Mouse (Mus musculus) neutrophil, adult 59 days (primary cell): ENCODE results near the gene Numa1. TPM values are rescaled to one million over a fixed set of nuclear protein-coding genes. Genes with fewer than 3 reads are reported as not detected.

Source experiments
- total RNA-seq, 2 experiments: library from RNA; stranded (reverse); gene quantifications; 1 replicate in 1 of 2; 2 replicates in 1 of 2; pipeline ENCODE4 v1.2.4; 2023

The Numa1 gene
- 100 to 1,000 TPM; 115 to 133 TPM for total RNA-seq

DNA sequence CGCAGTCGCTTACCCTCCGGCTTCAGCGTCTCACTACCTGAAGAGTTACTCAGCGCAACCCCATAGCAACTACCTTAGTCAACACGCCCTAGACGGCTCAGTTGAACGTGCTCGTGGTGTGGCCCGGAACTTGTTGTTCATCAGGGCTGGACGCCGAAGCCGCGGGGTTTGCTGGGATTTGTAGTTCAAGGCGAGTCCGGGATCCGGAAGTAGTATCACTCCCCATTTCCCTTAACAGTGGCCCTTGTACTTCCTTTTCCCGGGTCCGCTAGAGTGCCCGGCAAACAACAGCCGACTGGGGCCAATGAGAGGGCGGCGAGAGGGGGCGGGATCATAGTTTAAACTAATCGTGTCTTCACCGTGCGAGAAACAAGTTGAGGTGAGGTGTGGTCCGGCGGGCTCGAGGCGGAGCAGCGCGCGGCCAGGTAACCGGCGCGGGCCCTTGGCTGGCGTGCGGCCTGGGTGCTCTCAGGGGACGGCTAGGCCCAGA is at the start of gene Numa1, which contains the start of gene Lrrc51:
Gene Numa1 (plus strand): TSS at position 361 of the 490 bp plus-strand sequence.
Gene Lrrc51 (minus strand): TSS at position 145 of the 490 bp plus-strand sequence.

DNA sequence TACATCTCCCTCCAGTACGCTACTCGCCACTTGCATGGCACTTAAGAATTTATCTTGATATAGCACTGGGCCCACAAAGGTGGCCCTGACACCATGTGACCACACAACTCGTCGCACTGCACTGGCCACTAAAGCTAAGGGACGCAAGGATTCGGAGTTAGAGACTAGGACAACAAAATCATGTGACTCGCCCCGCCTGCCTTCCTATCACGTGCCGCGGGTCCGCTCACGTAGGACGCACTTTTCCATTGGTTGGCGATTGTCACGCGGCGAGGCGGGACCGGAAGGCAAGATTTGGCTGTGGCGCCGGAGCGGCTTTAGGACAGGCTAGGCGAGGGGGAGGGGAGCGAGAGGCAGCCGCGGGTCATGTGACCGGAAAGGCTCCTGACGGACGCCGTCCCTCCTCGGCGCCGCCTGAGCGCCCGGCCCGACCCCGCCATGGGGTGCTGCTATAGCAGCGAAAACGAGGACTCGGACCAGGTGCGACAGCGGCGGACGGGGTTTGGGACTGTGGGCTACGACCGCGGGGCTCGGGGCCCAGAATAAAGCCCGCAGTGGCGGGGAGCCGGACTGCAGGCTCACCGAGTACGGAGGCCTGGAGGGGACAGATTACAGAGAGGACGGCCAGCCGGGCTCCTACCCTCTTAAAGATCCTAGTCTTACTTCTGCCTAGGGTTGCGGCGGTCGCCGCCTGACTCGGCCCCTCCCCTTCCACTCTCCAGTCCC is 28.2 kb upstream of the Numa1 start, which contains the start of gene Lamtor1:
Gene Lamtor1 (plus strand): TSS at position 344 of the 726 bp plus-strand sequence.

DNA sequence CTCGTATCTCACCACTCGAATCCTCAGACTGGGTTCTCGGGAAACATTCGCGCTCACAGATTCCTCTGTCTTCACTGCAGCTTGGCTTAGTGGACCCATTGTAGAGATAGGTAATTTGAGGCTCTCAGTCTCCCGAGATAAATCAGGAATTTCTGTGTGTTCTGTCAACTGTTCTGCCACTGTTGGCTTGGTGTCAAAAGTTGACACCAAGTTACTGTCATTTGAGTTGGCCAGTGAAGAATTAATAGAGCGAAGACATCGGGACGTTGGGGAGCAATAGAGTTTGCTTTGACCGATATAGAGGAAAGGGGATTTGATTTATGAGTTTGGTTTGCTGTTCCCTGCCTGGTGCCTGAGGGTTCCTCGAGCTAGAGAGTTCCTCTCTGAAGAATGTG is 27.6 kb upstream of the Numa1 start, which contains the start of gene Tomt:
Gene Tomt (minus strand): TSS at position 73 of the 395 bp plus-strand sequence.

DNA sequence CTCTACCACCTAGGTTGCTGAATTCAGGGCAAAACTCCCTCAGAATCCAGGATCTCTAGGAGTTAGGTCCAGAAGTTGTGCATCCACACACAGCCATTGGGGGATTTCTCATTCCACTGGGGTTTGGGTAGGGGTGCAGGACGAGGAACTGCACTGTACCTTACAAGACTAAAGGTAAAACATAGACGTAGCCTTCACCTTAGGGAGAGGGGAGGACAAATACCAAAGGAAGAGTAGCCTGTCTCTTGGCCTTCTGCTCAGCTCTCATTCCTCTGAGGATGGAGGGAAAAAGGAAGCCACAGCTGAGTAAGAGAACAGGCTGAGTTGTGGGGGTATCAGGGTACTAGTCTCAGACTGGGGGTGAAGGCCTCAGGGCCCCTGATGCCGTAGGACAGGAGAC is 84.7 kb downstream of the Numa1 start, which contains the start of gene Il18bp:
Gene Il18bp (minus strand): TSS at position 101 of the 400 bp plus-strand sequence.

Other genes with a start within 250 kb of the Numa1 start
- gene Phox2a, start 115.8 kb upstream of the Numa1 start, total RNA-seq: not detected
- 10 to 100 TPM; 16.0 to 19.6 TPM for gene Inppl1, start 95.9 kb upstream of the Numa1 start, total RNA-seq
- 1 to 10 TPM in 1 of 2 experiments, not detected in 1; 1.6 TPM for gene Folr2, start 76.9 kb upstream of the Numa1 start, total RNA-seq
- 10 to 100 TPM; 40.4 to 54.5 TPM for gene Anapc15, start 70.4 kb upstream of the Numa1 start, total RNA-seq
- not detected for gene Folr1, start 63.3 kb upstream of the Numa1 start, total RNA-seq
- gene Lamtor1, start 28.2 kb upstream of the Numa1 start, total RNA-seq: 100 to 1,000 TPM; 111 to 123 TPM
- gene Tomt, start 27.8 kb upstream of the Numa1 start, total RNA-seq: not detected
- gene Lrrc51, start 216 bp upstream of the Numa1 start, total RNA-seq: under 1 TPM in 1 of 2 experiments, not detected in 1; 0.71 TPM
- gene Il18bp, start 84.6 kb downstream of the Numa1 start, total RNA-seq: 10 to 100 TPM; 27.4 to 36.7 TPM
- 10 to 100 TPM; 16.2 to 16.8 TPM for gene Rnf121, start 131.4 kb downstream of the Numa1 start, total RNA-seq
- 10 to 100 TPM; 11.4 to 13.0 TPM for gene Xndc1, start 131.4 kb downstream of the Numa1 start, total RNA-seq
- 1 to 10 TPM in 1 of 2 experiments, under 1 TPM in 1; 0.11 to 1.1 TPM for gene Xntrpc, start 131.6 kb downstream of the Numa1 start, total RNA-seq
- gene Trpc2, start 149.0 kb downstream of the Numa1 start, total RNA-seq: under 1 TPM in 1 of 2 experiments, not detected in 1; 0.98 TPM
- not detected for gene Art1, start 167.6 kb downstream of the Numa1 start, total RNA-seq
- gene Art5, start 175.4 kb downstream of the Numa1 start, total RNA-seq: not detected
- not detected for gene Chrna10, start 182.7 kb downstream of the Numa1 start, total RNA-seq